Mouse (Mus musculus) ES-Bruce4 (cell line): Measurements from ENCODE around the gene Filip1l.

ENCODE experiments used
- CTCF ChIP-seq: IDR thresholded peaks from one replicate; pipeline ENCODE4 v1.8.1; 2011; ENCODE audit warnings: low read depth, low read length
- EP300 ChIP-seq: IDR thresholded peaks from 2 replicates; pipeline ENCODE4 v1.6.1; 2011; ENCODE audit warnings: low read depth, low read length; ENCODE audit not compliant: insufficient read depth
- POLR2A ChIP-seq: IDR thresholded peaks from one replicate; pipeline ENCODE4 v1.8.1; 2011; ENCODE audit warnings: low read length; ENCODE audit not compliant: insufficient read depth

DNA sequence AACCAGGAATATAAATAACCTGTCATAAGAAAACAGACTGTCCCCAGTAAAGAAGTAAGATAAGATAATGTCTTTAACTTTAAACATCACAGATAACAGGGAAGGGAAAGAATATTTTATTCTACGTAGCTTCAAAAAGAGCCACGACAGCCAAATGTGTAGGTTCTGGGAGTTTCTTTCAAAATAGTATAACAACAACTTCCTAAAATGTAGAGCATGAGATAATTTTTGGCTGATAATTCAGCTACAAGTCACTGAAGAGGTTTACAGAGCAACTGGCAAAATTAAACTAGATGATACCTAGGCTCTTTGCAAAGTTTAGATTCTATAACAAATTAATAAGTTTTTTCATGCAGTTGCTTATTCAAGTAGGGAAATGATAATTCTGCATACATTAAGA, 130.6 kb downstream of the Filip1l start:
- TF ChIP-seq CTCF = no peak
- TF ChIP-seq POLR2A = no peak
- no peak for TF ChIP-seq EP300
